In the genomic region with DNA sequence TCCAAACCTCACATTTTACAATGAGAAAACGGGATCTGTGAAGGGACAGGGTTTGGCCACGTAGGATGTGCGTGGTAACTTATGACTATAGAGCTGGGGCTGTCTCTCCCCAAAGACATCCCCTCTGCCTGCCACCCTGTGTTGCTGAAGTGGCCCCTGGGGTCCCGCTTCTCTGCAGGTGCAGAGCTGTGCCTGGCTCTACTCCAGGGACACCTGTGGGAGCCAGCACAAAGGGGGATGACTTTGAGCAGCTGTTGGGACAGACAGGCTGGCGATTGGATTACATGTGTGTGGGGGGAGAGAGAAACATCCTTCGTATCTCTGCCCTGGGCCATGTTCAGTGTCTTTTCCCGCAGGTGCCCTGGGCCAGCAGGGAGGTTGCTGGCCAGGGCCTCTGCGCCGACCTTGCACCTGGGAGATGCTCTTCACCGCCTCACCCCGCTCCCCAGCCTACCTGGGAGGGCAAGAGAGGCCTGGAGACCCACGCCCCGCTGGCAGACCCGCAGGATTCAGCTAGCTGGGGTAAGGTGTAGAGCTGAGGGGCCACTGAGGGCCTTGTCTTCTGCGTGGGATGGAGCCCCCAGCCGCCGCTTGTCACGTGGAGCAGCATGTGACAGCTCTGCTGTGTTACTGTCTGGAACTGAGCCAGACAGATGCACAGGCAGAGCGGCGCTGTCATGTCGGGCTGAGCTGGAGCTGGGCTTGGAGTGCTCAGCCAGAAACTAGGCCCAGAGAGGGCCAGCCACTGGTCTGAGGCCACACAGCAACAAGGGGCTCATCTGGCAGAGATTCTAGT, we compare ENCODE assay signal across 8 mouse cellular contexts. TPM values are rescaled to one million over a fixed set of nuclear protein-coding genes. Genes with fewer than 3 reads are reported as not detected.
A peak's percentile ranks its signal among the peaks of the same experiment; 100 is the strongest.
DNase-seq lines count a peak whose midpoint lies in the region; ATAC-seq and TF ChIP-seq lines count a peak whose summit lies in the region.

No protein-coding gene starts in this region.

- H3K4me2 ChIP-seq in embryonic facial prominence, embryonic 13.5 days, result no peak overlapping the region
- H3K4me2 ChIP-seq in neural tube, embryonic 15.5 days, result no peak overlapping the region

- no peaks in the 10 kb centered on the region for H3K9me3 ChIP-seq in embryonic facial prominence, embryonic 13.5 days
- no peaks in the 10 kb centered on the region for H3K9me3 ChIP-seq in neural tube, embryonic 15.5 days (replicated peaks)

- no peak overlapping the region for H3K4me3 ChIP-seq in left cerebral cortex, adult 2 months
- no peak overlapping the region for H3K4me3 ChIP-seq in embryonic facial prominence, embryonic 13.5 days
- H3K4me3 ChIP-seq in neural tube, embryonic 15.5 days (replicated peaks), result no peak overlapping the region

- peak overlapping the region; percentile 66 for H3K27ac ChIP-seq in left cerebral cortex, adult 2 months
- peak overlapping the region; percentile 86 for H3K27ac ChIP-seq in embryonic facial prominence, embryonic 13.5 days
- H3K27ac ChIP-seq in neural tube, embryonic 15.5 days (replicated peaks), result peak overlapping the region; percentile 76

- no peaks in the 10 kb centered on the region for H3K36me3 ChIP-seq in embryonic facial prominence, embryonic 13.5 days
- H3K36me3 ChIP-seq in neural tube, embryonic 15.5 days, result no peaks in the 10 kb centered on the region

- TF ChIP-seq CTCF in left cerebral cortex, adult 2 months (IDR thresholded peaks at IDR 0.05), result no peak

- 69% methylated on average over 21 of the region's 21 CpGs for WGBS in embryonic facial prominence, embryonic 13.5 days
- 69% methylated on average over 21 of the region's 21 CpGs for WGBS in neural tube, embryonic 15.5 days

- 0 out of 2 replicates have a peak overlapping the region, but pooled peaks have one; percentile 52 for H3K9ac ChIP-seq in embryonic facial prominence, embryonic 13.5 days
- H3K9ac ChIP-seq in neural tube, embryonic 15.5 days (replicated peaks), result no peak overlapping the region

- H3K27me3 ChIP-seq in embryonic facial prominence, embryonic 13.5 days, result no peaks in the 10 kb centered on the region
- peaks cover 6% of the 10 kb centered on the region for H3K27me3 ChIP-seq in neural tube, embryonic 15.5 days (replicated peaks)

- intact Hi-C loops in left cerebral cortex, adult 2 months (cut with DNase I), result no loop called here
- intact Hi-C loops in left cerebral cortex, postnatal 4 days (cut with DNase I), result no loop called here

- H3K4me1 ChIP-seq in embryonic facial prominence, embryonic 13.5 days, result peaks cover 45% of the 10 kb centered on the region
- peaks cover 25% of the 10 kb centered on the region for H3K4me1 ChIP-seq in neural tube, embryonic 15.5 days

- DNase-seq in adrenal gland, postnatal 10 days, result peak; percentile 31
- no peak for DNase-seq in adrenal gland, adult 8-10 months
- DNase-seq in left cerebral cortex, adult 2 months (ENCODE audit: extremely low spot score in 1 of 2, low spot score in 2 of 2), result no peak
- no peak for DNase-seq in left cerebral cortex, postnatal 4 days
- no peak for DNase-seq in ovary, postnatal 10 days (ENCODE audit: low spot score)
- no peak for DNase-seq in gastrocnemius, postnatal 4 days (ENCODE audit: low spot score in 2 of 2)

- no peak for ATAC-seq in embryonic facial prominence, embryonic 13.5 days (ENCODE audit: insufficient number of reproducible peaks, insufficient read depth, low FRiP score, low TSS enrichment, low read depth)
- no peak for ATAC-seq in neural tube, embryonic 15.5 days (ENCODE audit: low FRiP score)

RNA-seq across cellular contexts. Expression of gene Aldh3b1, which starts 0.9 kb away (rescaled TPM):
- total RNA-seq in adrenal gland, postnatal 10 days (2021), result 10 to 100 TPM; 50.9 to 71.0 TPM
- total RNA-seq in adrenal gland, adult 8-10 months (2022), result 100 to 1,000 TPM in 2 of 4 experiments, 10 to 100 TPM in 2; 35.5 to 262 (median 145) TPM
- 1 to 10 TPM; 2.3 to 3.3 TPM for total RNA-seq in left cerebral cortex, adult 2 months (2021)
- 1 to 10 TPM; 1.5 to 1.9 TPM for total RNA-seq in left cerebral cortex, postnatal 4 days (2021)
- polyA plus RNA-seq in embryonic facial prominence, embryonic 13.5 days (2015; fragmentation: Nextera tagmentation; extraction: Ambion mirVana), result 1.6 and 1.7 TPM in 2 replicates
- 2.5 and 3.8 TPM in 2 replicates for polyA plus RNA-seq in neural tube, embryonic 15.5 days (2015; fragmentation: Nextera tagmentation; extraction: Ambion mirVana)
- 1 to 10 TPM; 6.7 to 7.1 TPM for total RNA-seq in gastrocnemius, postnatal 4 days (2021)

RNA-seq across cellular contexts. Expression of gene Unc93b1, which starts 4.5 kb away (rescaled TPM):
- total RNA-seq in adrenal gland, postnatal 10 days (2021), result 10 to 100 TPM; 42.5 to 47.5 TPM
- total RNA-seq in adrenal gland, adult 8-10 months (2022), result 10 to 100 TPM; 69.4 to 85.5 (median 71.5) TPM
- total RNA-seq in left cerebral cortex, adult 2 months (2021), result 10 to 100 TPM; 12.9 to 16.3 TPM
- 1 to 10 TPM; 6.4 to 8.9 TPM for total RNA-seq in left cerebral cortex, postnatal 4 days (2021)
- 15.8 and 16.6 TPM in 2 replicates for polyA plus RNA-seq in embryonic facial prominence, embryonic 13.5 days (2015; fragmentation: Nextera tagmentation; extraction: Ambion mirVana)
- polyA plus RNA-seq in neural tube, embryonic 15.5 days (2015; fragmentation: Nextera tagmentation; extraction: Ambion mirVana), result 15.0 and 20.6 TPM in 2 replicates
- 10 to 100 TPM; 25.8 to 26.8 TPM for total RNA-seq in gastrocnemius, postnatal 4 days (2021)

RNA-seq across cellular contexts. Expression of gene Ndufs8, which starts 17.9 kb away (rescaled TPM):
- 100 to 1,000 TPM; 409 to 436 TPM for total RNA-seq in adrenal gland, postnatal 10 days (2021)
- 100 to 1,000 TPM; 241 to 358 (median 291) TPM for total RNA-seq in adrenal gland, adult 8-10 months (2022)
- total RNA-seq in left cerebral cortex, adult 2 months (2021), result 100 to 1,000 TPM; 129 to 133 TPM
- 100 to 1,000 TPM in 1 of 2 experiments, 10 to 100 TPM in 1; 94.0 to 102 TPM for total RNA-seq in left cerebral cortex, postnatal 4 days (2021)
- 258 and 278 TPM in 2 replicates for polyA plus RNA-seq in embryonic facial prominence, embryonic 13.5 days (2015; fragmentation: Nextera tagmentation; extraction: Ambion mirVana)
- polyA plus RNA-seq in neural tube, embryonic 15.5 days (2015; fragmentation: Nextera tagmentation; extraction: Ambion mirVana), result 308 and 330 TPM in 2 replicates
- 100 to 1,000 TPM; 182 to 186 TPM for total RNA-seq in gastrocnemius, postnatal 4 days (2021)

RNA-seq across cellular contexts. Expression of gene Tcirg1, which starts 23.5 kb away (rescaled TPM):
- 10 to 100 TPM; 40.7 to 52.9 TPM for total RNA-seq in adrenal gland, postnatal 10 days (2021)
- total RNA-seq in adrenal gland, adult 8-10 months (2022), result 100 to 1,000 TPM in 2 of 4 experiments, 10 to 100 TPM in 2; 55.6 to 133 (median 95.0) TPM
- total RNA-seq in left cerebral cortex, adult 2 months (2021), result 10 to 100 TPM; 14.9 to 20.1 TPM
- total RNA-seq in left cerebral cortex, postnatal 4 days (2021), result 10 to 100 TPM; 24.0 to 27.9 TPM
- 53.7 and 58.0 TPM in 2 replicates for polyA plus RNA-seq in embryonic facial prominence, embryonic 13.5 days (2015; fragmentation: Nextera tagmentation; extraction: Ambion mirVana)
- polyA plus RNA-seq in neural tube, embryonic 15.5 days (2015; fragmentation: Nextera tagmentation; extraction: Ambion mirVana), result 20.3 and 29.0 TPM in 2 replicates
- 10 to 100 TPM; 25.9 to 34.5 TPM for total RNA-seq in gastrocnemius, postnatal 4 days (2021)

RNA-seq across cellular contexts. Expression of gene Aldh3b3, which starts 28.0 kb away (rescaled TPM):
- under 1 TPM; 0.63 to 0.76 TPM for total RNA-seq in adrenal gland, postnatal 10 days (2021)
- 1 to 10 TPM in 2 of 4 experiments, under 1 TPM in 2; 0.11 to 1.5 (median 0.88) TPM for total RNA-seq in adrenal gland, adult 8-10 months (2022)
- total RNA-seq in left cerebral cortex, adult 2 months (2021), result under 1 TPM in 1 of 2 experiments, not detected in 1; 0.11 TPM
- not detected for total RNA-seq in left cerebral cortex, postnatal 4 days (2021)
- 0.24 TPM in 1 of 2 replicates, not detected in the other for polyA plus RNA-seq in embryonic facial prominence, embryonic 13.5 days (2015; fragmentation: Nextera tagmentation; extraction: Ambion mirVana)
- polyA plus RNA-seq in neural tube, embryonic 15.5 days (2015; fragmentation: Nextera tagmentation; extraction: Ambion mirVana), result not detected in 2 replicates
- total RNA-seq in gastrocnemius, postnatal 4 days (2021), result under 1 TPM; 0.08 to 0.12 TPM

Comparison
In these comparisons a context has a peak if more than half of its experiments do, and no peak if none do; other contexts are left out.
1. RNA of gene Aldh3b1, which starts 0.9 kb away (total RNA-seq): 35.5 to 262 TPM in adrenal gland, adult 8-10 months and 50.9 to 71.0 TPM in adrenal gland, postnatal 10 days; 6.7 to 7.1 TPM in gastrocnemius, postnatal 4 days, 2.3 to 3.3 TPM in left cerebral cortex, adult 2 months and 1.5 to 1.9 TPM in left cerebral cortex, postnatal 4 days; every median in the first group is over 4 times any median in the second.
2. Peak in every context shown above with its lines, with median percentiles within 50 percentile points of each other: H3K27ac ChIP-seq.